ENCODE assay signal across 10 mouse cellular contexts in the genomic region with DNA sequence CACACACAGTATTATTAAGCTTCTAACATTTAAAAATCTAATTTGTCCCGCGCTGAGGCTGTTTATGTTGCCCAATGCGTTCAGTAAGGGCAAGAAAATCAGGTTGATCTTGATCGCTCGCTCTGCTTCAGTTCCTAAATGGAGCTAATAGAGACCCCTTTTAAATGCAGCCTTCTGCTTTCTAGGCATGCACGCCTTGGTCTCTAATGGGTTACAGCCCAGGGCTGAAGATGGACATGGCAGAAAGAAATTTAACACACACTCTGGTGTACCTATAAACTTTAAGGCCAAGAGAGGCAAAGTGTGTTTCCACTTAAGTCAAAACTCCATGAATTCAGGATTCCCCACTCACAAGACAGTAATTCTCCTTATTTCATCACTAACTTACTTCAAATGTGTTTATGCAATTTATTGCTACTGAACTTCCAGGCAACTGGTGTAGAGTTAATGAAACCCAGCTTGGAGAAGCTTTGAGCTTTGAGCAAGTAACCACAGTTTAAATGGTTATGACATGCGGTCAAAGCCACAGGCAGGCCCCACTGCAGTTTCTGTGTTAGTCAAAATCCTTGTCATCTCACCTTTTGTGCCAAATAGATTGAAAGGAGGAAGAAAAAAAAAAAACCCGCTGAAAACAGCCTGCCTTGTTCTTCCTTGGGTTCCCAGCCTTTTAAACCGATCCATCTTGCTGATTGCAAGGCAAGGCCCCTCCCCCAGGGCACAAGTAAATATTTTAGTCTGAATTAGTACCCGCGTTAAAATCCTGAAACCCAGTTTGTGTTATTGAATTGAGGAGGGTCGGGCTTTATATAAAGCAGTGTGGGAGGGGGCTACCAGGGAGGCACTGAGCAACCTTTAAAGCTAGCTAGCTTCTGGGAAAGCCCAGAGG. TPM values are rescaled to one million over a fixed set of nuclear protein-coding genes. Genes with fewer than 3 reads are reported as not detected.
DNase-seq lines count a peak whose midpoint lies in the region; ATAC-seq lines count a peak whose summit lies in the region.
"Had no signal": no experiment of that assay in that cellular context is flagged by ENCODE, and none has a peak within 500 bp of the region (broad histone marks: within the 10 kb centered on the region; RNA-seq: fewer than 3 reads in every experiment).

No protein-coding gene starts in this region.

- no peaks in the 10 kb centered on the region for H3K9me3 ChIP-seq in liver, embryonic 11.5 days (ENCODE audit: control insufficient read depth, low read length)
- no peaks in the 10 kb centered on the region for H3K9me3 ChIP-seq in liver, embryonic 12.5 days (replicated peaks)
- H3K9me3 ChIP-seq in embryonic facial prominence, embryonic 13.5 days, result no peaks in the 10 kb centered on the region
- H3K9me3 ChIP-seq in intestine, embryonic 14.5 days (ENCODE audit: control insufficient read depth, low read length), result no peaks in the 10 kb centered on the region
- no peaks in the 10 kb centered on the region for H3K9me3 ChIP-seq in neural tube, embryonic 13.5 days
- H3K9me3 ChIP-seq: megakaryocyte, embryonic 14.5 days had no signal

- WGBS in liver, embryonic 11.5 days, result 41% methylated on average over 12 of the region's 12 CpGs
- 45% methylated on average over 12 of the region's 12 CpGs for WGBS in liver, embryonic 12.5 days (ENCODE audit: insufficient replicate concordance)
- 9% methylated on average over 12 of the region's 12 CpGs for WGBS in embryonic facial prominence, embryonic 13.5 days
- WGBS in intestine, embryonic 14.5 days, result 38% methylated on average over 12 of the region's 12 CpGs
- WGBS in neural tube, embryonic 13.5 days, result 13% methylated on average over 12 of the region's 12 CpGs

- H3K36me3 ChIP-seq in liver, embryonic 11.5 days (ENCODE audit: control insufficient read depth, insufficient read depth, low read length), result no peaks in the 10 kb centered on the region
- no peaks in the 10 kb centered on the region for H3K36me3 ChIP-seq in liver, embryonic 12.5 days
- no peaks in the 10 kb centered on the region for H3K36me3 ChIP-seq in embryonic facial prominence, embryonic 13.5 days
- no peaks in the 10 kb centered on the region for H3K36me3 ChIP-seq in intestine, embryonic 14.5 days (ENCODE audit: control insufficient read depth, insufficient read depth, low read length)
- no peaks in the 10 kb centered on the region for H3K36me3 ChIP-seq in neural tube, embryonic 13.5 days

- ATAC-seq in liver, embryonic 11.5 days (replicated peaks; ENCODE audit: low FRiP score), result no peak
- no peak for ATAC-seq in liver, embryonic 12.5 days
- no peak for ATAC-seq in embryonic facial prominence, embryonic 13.5 days (ENCODE audit: insufficient number of reproducible peaks, insufficient read depth, low FRiP score, low TSS enrichment, low read depth)
- ATAC-seq in intestine, embryonic 14.5 days (replicated peaks; ENCODE audit: low FRiP score, low TSS enrichment, low read depth), result no peak
- ATAC-seq in neural tube, embryonic 13.5 days (ENCODE audit: low read depth), result no peak
- ATAC-seq in megakaryocyte-erythroid progenitor cell, adult 5-6 weeks (replicated peaks; ENCODE audit: low FRiP score, low TSS enrichment, poor library complexity, severe bottlenecking), result no peak

- no peak for DNase-seq in liver, embryonic 11.5 days (ENCODE audit: low spot score)
- DNase-seq in intestine, embryonic 14.5 days (ENCODE audit: low spot score), result peak; percentile 57
- no peak for DNase-seq in cerebellum, postnatal 25 days
- DNase-seq in right cerebral cortex, postnatal 25 days, result no peak

- H3K4me2 ChIP-seq in liver, embryonic 11.5 days, result peak overlapping the region; percentile 3; the same call in 1 of the 2 replicates
- no peak overlapping the region for H3K4me2 ChIP-seq in liver, embryonic 12.5 days
- H3K4me2 ChIP-seq in embryonic facial prominence, embryonic 13.5 days, result peak overlapping the region; percentile 90
- H3K4me2 ChIP-seq in intestine, embryonic 14.5 days (ENCODE audit: low read length), result peak overlapping the region; percentile 78
- H3K4me2 ChIP-seq in neural tube, embryonic 13.5 days, result peak overlapping the region; percentile 81

- no peak overlapping the region for H3K9ac ChIP-seq in liver, embryonic 11.5 days (ENCODE audit: low read depth, low read length)
- H3K9ac ChIP-seq in liver, embryonic 12.5 days, result no peak overlapping the region
- peak overlapping the region; percentile 91; the same call in 1 of the 2 replicates for H3K9ac ChIP-seq in embryonic facial prominence, embryonic 13.5 days
- H3K9ac ChIP-seq in intestine, embryonic 14.5 days (ENCODE audit: low read length), result peak overlapping the region; percentile 92; the same call in 1 of the 2 replicates
- H3K9ac ChIP-seq in neural tube, embryonic 13.5 days, result peak overlapping the region; percentile 96

- no peak overlapping the region for H3K27ac ChIP-seq in liver, embryonic 11.5 days (ENCODE audit: low read depth, low read length)
- H3K27ac ChIP-seq in liver, embryonic 12.5 days, result no peak overlapping the region
- peak overlapping the region; percentile 97 for H3K27ac ChIP-seq in embryonic facial prominence, embryonic 13.5 days
- peak overlapping the region; percentile 67; the same call in 1 of the 2 replicates for H3K27ac ChIP-seq in intestine, embryonic 14.5 days (ENCODE audit: low read depth)
- peak overlapping the region; percentile 100 for H3K27ac ChIP-seq in neural tube, embryonic 13.5 days (replicated peaks)

- peaks cover 59% of the 10 kb centered on the region for H3K27me3 ChIP-seq in liver, embryonic 11.5 days (replicated peaks; ENCODE audit: control insufficient read depth, insufficient read depth, low read length)
- peaks cover 87% of the 10 kb centered on the region for H3K27me3 ChIP-seq in liver, embryonic 12.5 days (replicated peaks)
- peaks cover 62% of the 10 kb centered on the region for H3K27me3 ChIP-seq in embryonic facial prominence, embryonic 13.5 days
- H3K27me3 ChIP-seq in intestine, embryonic 14.5 days (replicated peaks; ENCODE audit: control insufficient read depth, insufficient read depth, low read length), result 0 out of 2 replicates have a peak, but pooled peaks cover 3% of the 10 kb centered on the region
- no peaks in the 10 kb centered on the region for H3K27me3 ChIP-seq in neural tube, embryonic 13.5 days

- H3K4me1 ChIP-seq in liver, embryonic 11.5 days (replicated peaks; ENCODE audit: control insufficient read depth, insufficient read depth, low read length), result peaks cover 3% of the 10 kb centered on the region; the same call in 1 of the 2 replicates
- H3K4me1 ChIP-seq in liver, embryonic 12.5 days, result peaks cover 7% of the 10 kb centered on the region; the same call in 1 of the 2 replicates
- H3K4me1 ChIP-seq in embryonic facial prominence, embryonic 13.5 days, result peaks cover 71% of the 10 kb centered on the region
- H3K4me1 ChIP-seq in intestine, embryonic 14.5 days (replicated peaks; ENCODE audit: control insufficient read depth, insufficient read depth, low read length), result peaks cover 52% of the 10 kb centered on the region
- H3K4me1 ChIP-seq in neural tube, embryonic 13.5 days (replicated peaks), result peaks cover 71% of the 10 kb centered on the region

- no peak overlapping the region for H3K4me3 ChIP-seq in liver, embryonic 11.5 days (ENCODE audit: low read depth, low read length)
- no peak overlapping the region for H3K4me3 ChIP-seq in liver, embryonic 12.5 days
- H3K4me3 ChIP-seq in embryonic facial prominence, embryonic 13.5 days, result peak overlapping the region; percentile 77
- H3K4me3 ChIP-seq in intestine, embryonic 14.5 days (ENCODE audit: low read depth, low read length), result peak overlapping the region; percentile 61; the same call in 1 of the 2 replicates
- H3K4me3 ChIP-seq in neural tube, embryonic 13.5 days, result peak overlapping the region; percentile 93
- H3K4me3 ChIP-seq: erythroblast, embryonic 14.5 days; megakaryocyte, embryonic 14.5 days had no signal

RNA-seq across cellular contexts. Expression of gene Pknox2, which starts 3.9 kb away (rescaled TPM):
- 2.9 TPM in 2 replicates for polyA plus RNA-seq in liver, embryonic 11.5 days (2014; fragmentation: Nextera tagmentation; extraction: Ambion mirVana)
- 0.57 and 0.99 TPM in 2 replicates for polyA plus RNA-seq in liver, embryonic 12.5 days (2016; fragmentation: Nextera tagmentation; extraction: Ambion mirVana)
- polyA plus RNA-seq in embryonic facial prominence, embryonic 13.5 days (2015; fragmentation: Nextera tagmentation; extraction: Ambion mirVana), result 10.9 and 11.3 TPM in 2 replicates
- 8.8 and 9.6 TPM in 2 replicates for polyA plus RNA-seq in intestine, embryonic 14.5 days (2014; fragmentation: Nextera tagmentation; extraction: Ambion mirVana)
- polyA plus RNA-seq in neural tube, embryonic 13.5 days (2015; fragmentation: Nextera tagmentation; extraction: Ambion mirVana), result 59.2 and 65.0 TPM in 2 replicates
- not detected in 2 replicates for total RNA-seq in megakaryocyte-erythroid progenitor cell, adult 5-6 weeks (2014; fragmentation: Nextera tagmentation)
- total RNA-seq in megakaryocyte-erythroid progenitor cell, adult 5-6 weeks (2017), result not detected in 2 replicates
- polyA plus RNA-seq: erythroblast, embryonic 14.5 days had no signal

Comparison
In these comparisons a context has a peak if more than half of its experiments do, and no peak if none do; other contexts are left out.
1. H3K27ac ChIP-seq: peak in embryonic facial prominence, embryonic 13.5 days (single experiment), intestine, embryonic 14.5 days (single experiment) and neural tube, embryonic 13.5 days (single experiment); none in liver, embryonic 11.5 days (single experiment) and liver, embryonic 12.5 days (single experiment).
2. H3K4me3 ChIP-seq: peak in embryonic facial prominence, embryonic 13.5 days (single experiment), intestine, embryonic 14.5 days (single experiment) and neural tube, embryonic 13.5 days (single experiment); none in liver, embryonic 11.5 days (single experiment) and liver, embryonic 12.5 days (single experiment).
3. H3K9ac ChIP-seq: peak in embryonic facial prominence, embryonic 13.5 days (single experiment), intestine, embryonic 14.5 days (single experiment) and neural tube, embryonic 13.5 days (single experiment); none in liver, embryonic 11.5 days (single experiment) and liver, embryonic 12.5 days (single experiment).